Mouse (Mus musculus) left cerebral cortex, adult 2 months (tissue): ENCODE measurements around the gene 4930502E18Rik. TPM values are rescaled to one million over a fixed set of nuclear protein-coding genes. Genes with fewer than 3 reads are reported as not detected.

Source experiments
- DNase-seq, 2 experiments: peaks; one replicate each; pipeline ENCODE4 v3.0.0; 2021 to 2022; ENCODE audit warnings: low spot score in 2 of 2, mixed read lengths in 1 of 2; ENCODE audit errors: extremely low spot score in 1 of 2
- H3K27ac ChIP-seq: fragments of 200-600 bp; 2 replicates; pipeline ENCODE4 v1.8.1; 2022
- H3K4me3 ChIP-seq: fragments of 200-600 bp; 2 replicates; pipeline ENCODE4 v1.8.1; 2022
- CTCF ChIP-seq: fragments of 200-600 bp; IDR thresholded peaks from 2 replicates; pipeline ENCODE4 v1.8.1; 2022; ENCODE audit warnings: antibody characterized with exemption, mild to moderate bottlenecking, moderate library complexity
- intact Hi-C: fragments of 180-260 bp; cut with DNase I; formaldehyde crosslinking; loops from one replicate; pipeline ENCODE4 v1.15.1; 2025
- total RNA-seq, 2 experiments: library from RNA; stranded (reverse); gene quantifications; 2 replicates each; pipeline ENCODE4 v1.2.3; 2021

4930502E18Rik gene
- total RNA-seq, 2 experiments from 2014 or later: 0.25 TPM; not detected in 1

DNA sequence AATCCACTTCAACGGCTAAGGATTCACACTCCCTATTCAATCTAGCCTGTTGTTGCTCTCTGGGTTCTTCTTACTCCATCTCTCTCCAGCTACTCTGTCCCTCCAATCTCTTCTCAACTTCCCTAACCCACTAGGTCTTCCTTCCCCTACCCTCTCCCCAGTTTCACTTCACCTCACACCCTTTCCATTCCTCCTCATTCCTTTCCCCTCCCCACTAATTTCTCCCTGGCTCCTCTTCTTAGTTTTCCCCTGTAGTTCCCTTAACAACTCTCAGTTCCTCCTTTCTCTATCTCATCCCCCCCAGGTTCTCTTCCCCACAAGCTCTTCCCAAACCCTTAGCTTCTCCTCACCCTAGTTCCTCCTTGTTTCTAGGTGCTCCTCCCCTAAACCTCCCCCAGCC lies 28.2 kb downstream of the 4930502E18Rik start:
- TF ChIP-seq CTCF: no peak
- intact Hi-C loops: no loop called here
- H3K4me3 ChIP-seq: no peak overlapping the region
- DNase-seq: no peak
- H3K27ac ChIP-seq: no peak overlapping the region

DNA sequence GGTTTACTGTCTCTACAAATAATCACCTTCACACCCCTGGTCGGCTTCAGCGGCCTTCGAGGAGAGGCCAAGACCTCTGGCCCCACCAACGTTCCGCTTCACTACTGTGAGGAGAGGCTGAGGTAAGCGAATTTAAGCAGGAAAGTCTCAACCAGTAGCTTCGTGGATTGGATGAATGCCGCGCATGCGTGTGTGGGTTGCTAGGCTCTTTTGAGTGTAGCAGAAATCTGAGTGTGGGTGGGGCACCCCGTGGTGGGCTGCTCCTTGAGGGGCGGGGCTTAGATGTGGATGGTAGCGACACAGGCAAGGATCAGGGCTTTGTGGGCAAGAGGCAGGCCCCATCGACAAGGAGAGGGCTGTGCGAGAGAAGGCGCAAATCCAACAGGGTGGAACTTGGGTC lies 33.1 kb downstream of the 4930502E18Rik start, which contains the start of gene 1700013H16Rik:
TSS of gene 1700013H16Rik (minus strand) at position 96 of the 400 bp plus-strand sequence.
- Histone ChIP-seq H3K4me3 (no peak within 1 kb of the TSS), H3K27ac (no peak within 1 kb of the TSS)
- DNase-seq: no peak
- intact Hi-C loops: no loop called here
- TF ChIP-seq CTCF: no peak

DNA sequence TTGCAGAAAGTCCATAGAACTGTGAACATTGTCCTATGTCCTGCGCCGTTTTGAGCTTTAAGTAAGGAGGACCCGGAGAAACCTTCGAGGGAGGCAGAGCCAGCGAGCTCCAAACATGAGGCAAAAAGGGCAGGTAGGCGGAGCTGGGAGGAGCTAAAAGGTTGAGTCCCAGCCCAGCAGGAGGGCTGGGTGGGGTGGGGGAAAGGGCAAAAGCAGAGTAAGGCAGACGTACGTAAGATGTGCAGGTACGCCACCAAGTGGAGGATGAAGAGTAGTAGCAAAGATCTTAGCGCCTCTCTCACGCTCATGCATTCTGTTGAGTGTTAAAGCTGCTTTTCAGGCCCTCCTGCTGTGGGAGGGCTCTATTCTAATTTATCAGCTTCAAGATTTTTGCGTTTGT lies 51.6 kb downstream of the 4930502E18Rik start, which contains the start of gene Zfp36l3:
TSS of gene Zfp36l3 (minus strand) at position 119 of the 400 bp plus-strand sequence.
- intact Hi-C loops: no loop called here
- TF ChIP-seq CTCF: no peak

More for the DNA sequence above, 51.6 kb downstream of the 4930502E18Rik start, which contains the start of gene Zfp36l3:
- no peak within 1 kb of the TSS for H3K27ac ChIP-seq
- DNase-seq: no peak
- no peak within 1 kb of the TSS for H3K4me3 ChIP-seq

Other genes starting within 250 kb of the 4930502E18Rik start
- 100 to 1,000 TPM; 251 to 262 TPM for gene Rtl8c, start 116.8 kb upstream of the 4930502E18Rik start, total RNA-seq
- not detected for gene Gm14597, start 115.8 kb upstream of the 4930502E18Rik start, total RNA-seq
- gene Rtl8a, start 81.1 kb upstream of the 4930502E18Rik start, total RNA-seq: 100 to 1,000 TPM; 259 to 384 TPM
- 100 to 1,000 TPM; 242 to 268 TPM for gene Rtl8b, start 54.4 kb upstream of the 4930502E18Rik start, total RNA-seq
- gene 1700013H16Rik, start 33.0 kb downstream of the 4930502E18Rik start, total RNA-seq: not detected
- not detected for gene Zfp36l3, start 51.6 kb downstream of the 4930502E18Rik start, total RNA-seq
- 1 to 10 TPM; 1.2 TPM for gene Xlr, start 72.9 kb downstream of the 4930502E18Rik start, total RNA-seq